Mouse (Mus musculus) liver, embryonic 11.5 days (tissue): ENCODE results near the gene Sumo3. TPM values are rescaled to one million over a fixed set of nuclear protein-coding genes. Genes with fewer than 3 reads are reported as not detected.

Source experiments
- ATAC-seq: fragments of 200-750 bp; cut with Nextera tagmentation; replicated peaks from 2 replicates; pipeline ENCODE4 v1.8.0; 2017; ENCODE audit warnings: moderate number of reproducible peaks, mild to moderate bottlenecking, moderate TSS enrichment, moderate library complexity; ENCODE audit not compliant: low FRiP score
- DNase-seq: peaks from one replicate; pipeline ENCODE4 v3.0.0-alpha.2; 2017; ENCODE audit warnings: low spot score
- H3K27ac ChIP-seq: fragments of 300-500 bp; sonication (generic); 2 replicates; pipeline ENCODE4 v1.5.1; 2014; ENCODE audit warnings: mild to moderate bottlenecking, low read depth, low read length, control low read depth
- H3K27me3 ChIP-seq: fragments of 300-500 bp; sonication (generic); replicated peaks from 2 replicates; pipeline ENCODE4 v1.6.1; 2014; ENCODE audit warnings: low read length, mixed read lengths; ENCODE audit not compliant: control insufficient read depth, insufficient read depth
- H3K36me3 ChIP-seq: fragments of 300-500 bp; sonication (generic); 2 replicates; pipeline ENCODE4 v1.6.1; 2014; ENCODE audit warnings: mild to moderate bottlenecking, low read length, moderate library complexity, mixed read lengths; ENCODE audit not compliant: control insufficient read depth, insufficient read depth
- H3K4me1 ChIP-seq: fragments of 300-500 bp; sonication (generic); replicated peaks from 2 replicates; pipeline ENCODE4 v1.6.1; 2014; ENCODE audit warnings: low read length, mixed read lengths; ENCODE audit not compliant: control insufficient read depth, insufficient read depth
- H3K4me2 ChIP-seq: fragments of 300-500 bp; sonication (generic); 2 replicates; pipeline ENCODE4 v1.6.1; 2014; ENCODE audit warnings: mild to moderate bottlenecking, control low read depth, moderate library complexity
- H3K4me3 ChIP-seq: fragments of 300-500 bp; sonication (generic); 2 replicates; pipeline ENCODE4 v1.5.1; 2014; ENCODE audit warnings: low read depth, low read length, control low read depth
- H3K9ac ChIP-seq: fragments of 300-500 bp; sonication (generic); 2 replicates; pipeline ENCODE4 v1.6.1; 2014; ENCODE audit warnings: low read depth, low read length, control low read depth
- H3K9me3 ChIP-seq: fragments of 300-500 bp; sonication (generic); 2 replicates; pipeline ENCODE4 v1.6.1; 2016; ENCODE audit warnings: low read length, inconsistent platforms, mixed read lengths; ENCODE audit not compliant: control insufficient read depth
- WGBS: fragments of 180-500 bp; shearing (Covaris S2); extraction: QIAGEN DNeasy Blood & Tissue Kit; methylation state at CpG from one replicate; pipeline ENCODE4 v1.1.7; 2014; 5-methylcytosine and 5-hydroxymethylcytosine counted together
- polyA plus RNA-seq: library from polyadenylated mRNA; unstranded; fragments of >200 nt; fragmentation: Nextera tagmentation; extraction: Ambion mirVana; gene quantifications from 2 replicates; pipeline ENCODE4 v1.2.1, GENCODE M21; 2014

The Sumo3 gene
- polyA plus RNA-seq, 1 experiment from 2014 or later: 249 TPM

DNA sequence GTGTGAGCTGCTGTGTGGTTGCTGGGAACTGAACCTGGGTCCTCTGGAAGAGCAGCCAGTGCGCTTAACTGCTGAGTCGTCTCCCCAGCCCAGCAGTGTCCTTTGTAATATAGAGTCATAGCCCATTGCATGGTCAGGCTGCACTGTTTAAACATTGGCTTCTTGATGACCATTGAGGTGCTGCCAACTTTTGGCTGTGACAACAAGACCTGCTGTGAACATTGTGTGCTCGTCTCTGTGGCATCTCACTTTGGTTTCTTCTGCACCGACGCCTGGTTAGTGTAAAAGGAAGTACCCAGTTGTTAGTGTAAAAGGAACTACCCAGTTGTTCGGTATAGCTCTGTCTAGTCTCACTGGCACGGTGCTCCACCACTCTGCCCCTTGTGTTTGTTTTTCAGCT, 20.7 kb downstream of the Sumo3 start:
- H3K9ac ChIP-seq: no peak overlapping the region
- DNase-seq (no peak), ATAC-seq (no peak)

DNA sequence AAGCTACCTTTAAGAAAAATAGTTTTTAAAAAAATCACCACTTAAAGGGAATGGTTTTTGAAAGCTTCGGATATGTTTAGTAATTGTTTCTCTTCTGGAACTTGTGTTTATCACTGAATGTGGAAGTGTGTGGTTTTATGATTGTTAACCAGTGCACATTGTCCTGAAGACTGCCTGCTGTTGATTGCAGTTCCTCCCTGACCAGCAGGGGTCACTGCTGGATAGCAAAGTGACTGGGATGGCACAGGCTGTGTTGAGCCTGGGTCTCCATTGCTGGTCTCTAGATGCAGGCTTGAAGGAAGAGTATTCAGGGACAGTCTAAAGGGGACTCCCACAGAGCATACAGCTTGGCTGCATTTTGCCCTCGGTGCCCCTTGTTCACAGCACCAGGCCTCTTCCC, 21.6 kb downstream of the Sumo3 start:
- peaks cover 13% of the 10 kb centered on the region for H3K36me3 ChIP-seq
- H3K9me3 ChIP-seq: no peaks in the 10 kb centered on the region
- H3K27ac ChIP-seq: no peak overlapping the region
- H3K4me1 ChIP-seq: peaks cover 23% of the 10 kb centered on the region
- H3K4me3 ChIP-seq: no peak overlapping the region
- peak; percentile 75 for DNase-seq
- no peaks in the 10 kb centered on the region for H3K27me3 ChIP-seq
- ATAC-seq: peak; percentile 80
- no peak overlapping the region for H3K9ac ChIP-seq
- H3K4me2 ChIP-seq: no peak overlapping the region
- WGBS: 43% methylated on average over 2 of the region's 2 CpGs

More for the DNA sequence above, 20.7 kb downstream of the Sumo3 start:
- H3K9me3 ChIP-seq: no peaks in the 10 kb centered on the region
- no peak overlapping the region for H3K4me3 ChIP-seq
- H3K27ac ChIP-seq: no peak overlapping the region; the same call in 1 of the 2 replicates
- H3K4me2 ChIP-seq: no peak overlapping the region
- no peaks in the 10 kb centered on the region for H3K27me3 ChIP-seq
- WGBS: 59% methylated on average over 7 of the region's 7 CpGs
- peaks cover 24% of the 10 kb centered on the region for H3K4me1 ChIP-seq
- peaks cover 7% of the 10 kb centered on the region; the same call in 1 of the 2 replicates for H3K36me3 ChIP-seq

DNA sequence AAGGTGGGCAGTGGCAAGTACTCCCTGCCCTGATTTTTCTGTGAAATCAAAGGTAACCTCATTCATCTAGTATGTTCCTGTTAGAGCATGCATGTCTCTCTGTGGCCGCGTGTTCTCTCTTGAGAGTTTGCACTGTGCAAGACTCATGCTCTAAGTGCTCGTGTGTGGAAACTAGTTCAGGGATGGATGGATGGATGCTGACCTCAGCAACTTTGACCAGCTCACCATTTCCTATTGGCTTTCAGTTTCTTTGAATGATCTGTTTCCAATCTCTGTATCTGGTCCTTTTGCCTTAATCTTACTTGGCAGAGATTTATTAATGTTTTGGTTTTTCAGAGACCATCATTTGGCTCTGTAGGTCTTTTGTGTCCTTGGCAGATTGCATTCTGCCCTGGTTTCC, 23.3 kb downstream of the Sumo3 start:
- DNase-seq: no peak
- Histone ChIP-seq H3K9ac (no peak overlapping the region), H3K27ac (no peak overlapping the region), H3K4me2 (no peak overlapping the region), H3K9me3 (no peaks in the 10 kb centered on the region), H3K4me1 (peaks cover 12% of the 10 kb centered on the region), H3K4me3 (no peak overlapping the region), H3K27me3 (no peaks in the 10 kb centered on the region), H3K36me3 (peaks cover 15% of the 10 kb centered on the region)
- WGBS: 84% methylated on average over 3 of the region's 3 CpGs
- no peak for ATAC-seq

DNA sequence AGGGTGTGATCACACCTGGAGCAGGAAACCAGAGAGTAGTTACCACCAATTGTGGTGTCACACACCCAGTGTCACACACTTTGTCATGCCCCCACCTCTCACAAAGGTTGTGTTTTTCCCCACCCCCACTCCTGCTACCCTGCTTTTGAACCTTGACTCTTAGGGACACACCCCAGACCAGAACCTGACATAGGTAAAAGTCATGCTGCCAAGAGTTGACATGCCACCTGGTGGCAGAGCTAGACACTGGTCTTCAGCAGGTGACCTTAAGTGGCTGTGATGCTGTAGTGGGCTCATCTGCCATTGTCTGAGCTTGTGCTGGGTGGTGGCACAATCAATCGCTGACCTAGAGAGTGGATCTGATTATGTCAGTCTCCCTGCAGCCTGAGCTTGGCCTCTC, 24.1 kb downstream of the Sumo3 start:
- no peaks in the 10 kb centered on the region for H3K27me3 ChIP-seq
- 83% methylated on average over 1 of the region's 1 CpGs for WGBS
- H3K4me2 ChIP-seq: no peak overlapping the region
- H3K4me1 ChIP-seq: peaks cover 8% of the 10 kb centered on the region
- ATAC-seq (no peak), DNase-seq (no peak)
- no peak overlapping the region for H3K4me3 ChIP-seq
- peaks cover 19% of the 10 kb centered on the region for H3K36me3 ChIP-seq
- H3K27ac ChIP-seq: no peak overlapping the region
- no peak overlapping the region for H3K9ac ChIP-seq
- H3K9me3 ChIP-seq: no peaks in the 10 kb centered on the region

DNA sequence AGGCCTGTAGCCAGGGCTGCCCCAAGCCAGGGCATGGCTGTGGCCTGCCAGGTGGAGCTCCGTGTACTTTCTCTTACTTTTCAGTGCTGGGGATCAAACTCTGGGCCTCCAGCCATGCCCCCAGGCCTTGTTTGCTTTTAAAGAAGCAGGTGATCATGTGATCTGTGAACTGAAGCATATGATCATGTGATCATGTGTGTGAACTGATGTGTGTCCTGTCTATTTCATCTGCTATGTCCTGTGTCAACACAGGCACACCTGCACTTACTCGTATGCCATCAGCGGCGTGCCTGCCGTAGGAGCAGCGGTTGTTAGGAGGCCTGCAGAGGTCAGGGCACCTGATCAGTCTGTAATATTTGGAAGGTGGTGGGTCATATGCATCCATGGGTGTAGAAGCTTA, 28.1 kb downstream of the Sumo3 start:
- WGBS: 87% methylated on average over 6 of the region's 6 CpGs
- no peak overlapping the region for H3K9ac ChIP-seq

DNA sequence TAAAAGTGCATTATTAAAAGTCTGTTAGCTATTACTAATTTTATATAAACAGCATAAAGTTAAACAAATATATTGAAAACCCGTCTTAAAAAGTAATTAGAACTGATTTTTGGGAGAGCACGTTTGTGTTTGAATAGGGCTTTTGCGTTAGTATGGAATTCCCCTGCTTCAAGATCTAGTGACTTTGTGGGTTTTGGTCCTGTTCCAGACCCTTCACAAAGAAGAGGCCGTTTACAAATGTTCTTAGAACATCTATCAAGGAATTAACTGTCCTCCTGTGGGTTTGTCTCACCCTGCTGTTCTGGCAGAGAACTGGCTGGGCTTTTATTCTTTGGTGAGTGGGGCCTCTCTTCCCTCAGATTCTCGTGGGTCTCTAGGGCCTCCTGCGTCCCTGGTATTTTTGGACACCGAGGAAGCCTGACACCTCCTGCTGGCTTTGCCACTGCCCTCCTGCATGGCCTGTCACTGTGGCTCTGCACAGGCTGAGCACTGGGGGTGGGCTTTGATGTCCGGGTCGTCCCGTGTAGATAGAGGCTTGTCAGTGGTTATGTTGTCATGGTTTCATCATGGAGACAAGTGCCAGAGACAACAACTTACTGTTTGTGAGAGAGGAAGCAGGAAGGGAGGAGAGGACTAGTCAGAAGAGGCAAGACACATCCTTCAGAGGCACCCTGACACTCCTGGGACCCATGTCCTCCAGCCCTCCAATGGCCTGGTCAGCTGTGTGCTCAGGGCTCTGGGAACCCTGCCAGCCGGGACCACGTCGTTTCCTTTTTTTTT, 28.7 kb downstream of the Sumo3 start:
- 75% methylated on average over 13 of the region's 13 CpGs for WGBS
- H3K27me3 ChIP-seq: no peaks in the 10 kb centered on the region
- H3K36me3 ChIP-seq: peaks cover 23% of the 10 kb centered on the region
- H3K9ac ChIP-seq: no peak overlapping the region
- DNase-seq (no peak), ATAC-seq (no peak)
- no peak overlapping the region for H3K27ac ChIP-seq
- 0 out of 2 replicates have a peak, but pooled peaks cover 3% of the 10 kb centered on the region for H3K4me1 ChIP-seq
- H3K4me3 ChIP-seq: no peak overlapping the region
- no peaks in the 10 kb centered on the region for H3K9me3 ChIP-seq
- no peak overlapping the region for H3K4me2 ChIP-seq

More for the DNA sequence above, 28.1 kb downstream of the Sumo3 start:
- Histone ChIP-seq H3K27ac (no peak overlapping the region), H3K4me1 (peaks cover 3% of the 10 kb centered on the region; the same call in 1 of the 2 replicates), H3K36me3 (peaks cover 23% of the 10 kb centered on the region), H3K4me2 (no peak overlapping the region), H3K4me3 (no peak overlapping the region), H3K9me3 (no peaks in the 10 kb centered on the region), H3K27me3 (no peaks in the 10 kb centered on the region)
- ATAC-seq (no peak), DNase-seq (no peak)

DNA sequence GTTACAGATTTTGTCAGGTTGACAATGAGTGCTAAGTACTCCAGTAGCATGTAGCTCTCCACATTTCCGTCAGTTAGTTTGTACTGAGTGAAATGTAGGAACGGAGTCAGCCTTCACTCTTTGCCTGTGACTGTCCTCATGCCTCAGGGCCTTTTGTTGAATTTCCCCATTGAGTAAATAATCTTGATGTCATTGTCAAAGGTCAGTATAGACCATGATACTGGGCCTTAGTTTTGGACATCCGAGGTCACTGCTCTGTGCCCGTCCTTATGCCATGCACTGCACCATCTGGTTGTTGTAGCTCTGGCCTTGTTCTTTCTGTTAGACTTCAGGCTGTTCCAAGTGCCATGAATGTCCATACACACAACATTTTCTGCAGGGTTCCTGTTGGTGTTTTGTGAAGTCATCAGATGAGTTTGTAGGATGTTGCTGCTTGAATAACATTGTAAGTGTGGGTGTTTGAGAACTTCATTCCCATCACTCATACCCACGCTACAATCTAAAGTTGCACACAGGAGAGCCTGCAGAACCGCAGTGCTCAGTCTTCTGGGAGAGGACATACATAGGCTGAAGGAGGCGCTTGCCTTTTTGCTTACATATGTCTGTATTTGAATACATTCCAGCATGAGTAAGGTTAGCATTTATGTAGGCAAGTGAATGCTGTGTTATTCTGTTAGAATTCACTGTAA, 30.5 kb downstream of the Sumo3 start:
- ATAC-seq (no peak), DNase-seq (no peak)
- 88% methylated on average over 7 of the region's 7 CpGs for WGBS
- H3K4me3 ChIP-seq: no peak overlapping the region
- no peaks in the 10 kb centered on the region for H3K9me3 ChIP-seq
- no peak overlapping the region for H3K9ac ChIP-seq
- H3K36me3 ChIP-seq: peaks cover 23% of the 10 kb centered on the region
- H3K4me2 ChIP-seq: no peak overlapping the region
- no peaks in the 10 kb centered on the region for H3K27me3 ChIP-seq
- no peak overlapping the region for H3K27ac ChIP-seq
- H3K4me1 ChIP-seq: 0 out of 2 replicates have a peak, but pooled peaks cover 3% of the 10 kb centered on the region

DNA sequence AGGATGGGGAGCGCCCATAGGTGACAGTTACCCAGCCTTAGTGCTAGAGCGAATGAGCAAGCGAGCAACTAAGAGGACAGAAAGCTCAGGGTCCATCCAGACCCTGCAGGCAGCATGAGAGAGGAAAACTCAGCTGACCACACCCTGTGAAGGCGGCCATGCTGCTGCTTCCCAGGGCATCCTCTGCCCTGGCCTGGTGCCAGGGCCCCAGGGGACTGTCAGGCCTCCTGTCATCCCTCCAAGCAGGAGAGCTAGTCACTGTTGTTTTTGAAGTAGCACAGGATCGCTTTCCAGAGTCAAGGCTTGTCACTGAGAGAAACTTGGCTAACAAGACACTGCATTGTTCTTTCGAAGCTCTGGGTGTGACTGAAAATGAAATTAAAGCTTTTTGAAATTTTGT, 33.1 kb downstream of the Sumo3 start:
- DNase-seq: no peak
- Histone ChIP-seq H3K4me3 (no peak overlapping the region), H3K9ac (no peak overlapping the region), H3K36me3 (peaks cover 33% of the 10 kb centered on the region), H3K9me3 (no peaks in the 10 kb centered on the region), H3K27me3 (no peaks in the 10 kb centered on the region), H3K4me2 (no peak overlapping the region), H3K4me1 (0 out of 2 replicates have a peak, but pooled peaks cover 3% of the 10 kb centered on the region), H3K27ac (no peak overlapping the region)
- WGBS: 90% methylated on average over 6 of the region's 6 CpGs
- no peak for ATAC-seq
